Mouse (Mus musculus) frontal cortex, postnatal 14 days (tissue): Measurements from ENCODE around the gene Il3.

ENCODE experiments used
- DNase-seq, 2 experiments: peaks; one replicate each; pipeline ENCODE4 v3.0.0; 2022; ENCODE audit warnings: low spot score in 2 of 2

Gene Il3

DNA sequence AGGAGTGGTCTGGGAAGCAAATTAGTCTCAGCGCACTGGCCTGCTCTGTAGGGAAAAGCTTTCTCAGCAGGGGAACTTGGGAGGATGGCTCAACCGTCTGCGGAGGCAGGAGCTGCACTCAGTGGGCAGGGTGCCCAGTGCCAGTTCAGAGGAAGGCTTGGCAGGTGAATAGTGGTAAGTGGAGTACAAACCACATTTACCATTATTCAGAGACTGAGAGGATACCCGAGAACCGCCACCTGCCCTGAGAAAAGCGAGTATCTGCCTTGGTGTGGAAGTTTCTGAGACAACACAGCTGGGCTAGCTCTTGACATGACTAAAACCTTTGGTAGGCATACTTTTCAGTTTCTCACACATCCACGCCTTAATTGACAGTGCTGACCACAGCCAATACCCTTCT is 49.7 kb downstream of the Il3 start:
- DNase-seq = no peak

DNA sequence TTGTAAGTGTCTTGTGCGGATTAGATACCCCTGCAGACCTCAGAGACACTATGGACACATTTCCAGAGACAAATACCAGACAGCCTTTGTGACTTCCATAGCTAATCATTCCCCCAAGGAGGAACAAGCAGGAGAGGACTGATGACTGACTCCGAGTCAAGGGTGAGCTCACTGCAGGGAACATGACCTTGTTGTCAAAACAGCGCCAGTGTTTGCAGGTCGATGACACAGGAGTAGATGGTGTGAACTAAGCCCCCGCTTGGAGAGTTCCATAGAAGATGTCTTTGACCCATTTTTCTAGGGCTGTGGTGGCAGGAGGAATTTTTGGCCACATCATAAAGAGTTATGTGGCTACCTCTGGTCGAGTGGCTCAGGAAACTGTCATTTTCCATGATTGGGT is 51.0 kb downstream of the Il3 start:
- no peak for DNase-seq
